8 mouse cellular contexts compared by ENCODE assay signal in genomic region chr7:16628096-16628771, GRCm38 (mm10). TPM values are rescaled to one million over a fixed set of nuclear protein-coding genes. Genes with fewer than 3 reads are reported as not detected.
DNase-seq lines count a peak whose midpoint lies in the region.
"Had no signal": no experiment of that assay in that cellular context is flagged by ENCODE, and none has a peak within 500 bp of the region (broad histone marks: within the 10 kb centered on the region; RNA-seq: fewer than 3 reads in every experiment).

No protein-coding gene starts in this region.

- DNase-seq in ES-CJ7 (ENCODE audit: low read depth, low spot score) = peak; percentile 71
- DNase-seq in adrenal gland, postnatal 14 days = peak; percentile 82
- DNase-seq in embryo, embryonic 9.5 days (ENCODE audit: extremely low spot score) = peak; percentile 72
- DNase-seq in heart, postnatal 10 days = peak; percentile 72 to 86
- peak; percentile 76 for DNase-seq in kidney, postnatal 4 days
- peak; percentile 81 for DNase-seq in lung, postnatal 10 days
- peak; percentile 70 for DNase-seq in right cerebral cortex, adult 18-20 months

- intact Hi-C loops in heart, postnatal 10 days (cut with DNase I) = loop anchor here (1.0 to 10.0 kb wide), 3 partner anchors 101 to 267 kb away; partner anchors contain the start of gene Gng8

RNA-seq across cellular contexts. Expression of gene Arhgap35, which starts 13.4 kb away (rescaled TPM):
- 55.2 and 57.6 TPM in 2 replicates for total RNA-seq in adrenal gland, postnatal 14 days (2021)
- total RNA-seq in heart, postnatal 10 days (2021) = 10 to 100 TPM; 52.5 to 62.2 TPM

RNA-seq across cellular contexts. Expression of gene Ceacam15, which starts 47.3 kb away (rescaled TPM):
- not detected in 2 replicates for total RNA-seq in adrenal gland, postnatal 14 days (2021)
- total RNA-seq in heart, postnatal 10 days (2021) = under 1 TPM in 1 of 2 experiments, not detected in 1; 0.31 TPM
- total RNA-seq: left cerebral cortex, adult 8-10 months had no signal

Comparison
In these comparisons a context has a peak if more than half of its experiments do, and no peak if none do; other contexts are left out.
1. Peak in every context shown above with its lines: DNase-seq.